Mouse (Mus musculus): ENCODE measurements at regions not wholly inside any gene's neighbourhood (a gene's known extent, or its start where the extent isn't known, plus 50 kb on each side); places are given as distances from the start of the nearest gene placed in this dataset.

- Histone ChIP-seq H3K36me3 (ENCODE audit: control insufficient read depth, insufficient read depth, low read length) (no peaks in the 10 kb centered on the region), H3K4me1 (ENCODE audit: control insufficient read depth, insufficient read depth, low read length) (no peaks in the 10 kb centered on the region; the same call in 1 of the 2 replicates), H3K27me3 (ENCODE audit: control insufficient read depth, insufficient read depth, low read length) (no peaks in the 10 kb centered on the region), H3K79me2 (ENCODE audit: control insufficient read depth, insufficient read depth, low read length) (no peaks in the 10 kb centered on the region), H3K9ac (ENCODE audit: low read depth, low read length) (no peak overlapping the region), H3K27ac (replicated peaks; ENCODE audit: insufficient read depth, low read depth, low read length) (no peak overlapping the region), H3K4me3 (ENCODE audit: insufficient read depth, low read depth, low read length) (no peak overlapping the region)
- whole genome bisulfite sequencing, result 99% methylated on average over 2 of the region's 2 CpGs
- no peak for DNase-seq (ENCODE audit: extremely low read depth, low read depth, low spot score)
- no peak for TF ChIP-seq POLR2A (IDR thresholded peaks at IDR 0.05; ENCODE audit: extremely low read depth, insufficient read depth, low read length)
- TF ChIP-seq CTCF (IDR thresholded peaks at IDR 0.05; ENCODE audit: low read depth, low read length), result no peak
Measured at GRCm38 (mm10) chr8:116025321-116025720, 317.7 kb upstream of the Maf start.

GRCm38 (mm10) chr8:116024811-116025210, 317.2 kb upstream of the Maf start:
- DNase-seq (ENCODE audit: extremely low read depth, low read depth, low spot score), result no peak
- no peak overlapping the region for H3K9ac ChIP-seq (ENCODE audit: low read depth, low read length)
- no peaks in the 10 kb centered on the region for H3K36me3 ChIP-seq (ENCODE audit: control insufficient read depth, insufficient read depth, low read length)
- no peaks in the 10 kb centered on the region; the same call in 1 of the 2 replicates for H3K4me1 ChIP-seq (ENCODE audit: control insufficient read depth, insufficient read depth, low read length)
- no peak overlapping the region for H3K4me3 ChIP-seq (ENCODE audit: insufficient read depth, low read depth, low read length)
- 61% methylated on average over 4 of the region's 4 CpGs for WGBS
- no peaks in the 10 kb centered on the region for H3K79me2 ChIP-seq (ENCODE audit: control insufficient read depth, insufficient read depth, low read length)
- no peak overlapping the region for H3K27ac ChIP-seq (replicated peaks; ENCODE audit: insufficient read depth, low read depth, low read length)
- H3K27me3 ChIP-seq (ENCODE audit: control insufficient read depth, insufficient read depth, low read length), result no peaks in the 10 kb centered on the region
- no peak for TF ChIP-seq CTCF (IDR thresholded peaks at IDR 0.05; ENCODE audit: low read depth, low read length)
- no peak for TF ChIP-seq POLR2A (IDR thresholded peaks at IDR 0.05; ENCODE audit: extremely low read depth, insufficient read depth, low read length)

DNA sequence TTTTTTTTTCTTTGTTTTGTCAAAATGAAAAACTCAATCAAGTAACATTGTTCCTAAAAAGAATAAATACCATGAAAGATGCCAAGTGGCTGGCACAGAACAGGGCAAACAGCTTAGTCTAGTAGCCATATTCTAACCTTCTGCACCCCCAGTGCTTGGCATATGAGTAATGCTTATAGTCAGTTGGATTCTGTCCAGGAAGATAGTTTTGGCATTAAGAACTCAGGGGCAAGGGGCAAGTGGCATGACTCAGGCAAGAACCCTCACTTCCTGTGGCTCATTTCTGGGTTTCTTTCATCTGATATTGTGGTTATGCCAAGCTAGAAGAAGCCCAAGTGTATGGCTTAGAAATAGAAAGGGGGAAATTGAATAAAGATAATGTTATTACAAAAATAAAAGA, 314.1 kb upstream of the Maf start:
- Histone ChIP-seq H3K9ac (ENCODE audit: low read depth, low read length) (no peak overlapping the region), H3K27me3 (ENCODE audit: control insufficient read depth, insufficient read depth, low read length) (no peaks in the 10 kb centered on the region), H3K27ac (replicated peaks; ENCODE audit: insufficient read depth, low read depth, low read length) (no peak overlapping the region), H3K79me2 (ENCODE audit: control insufficient read depth, insufficient read depth, low read length) (no peaks in the 10 kb centered on the region), H3K4me3 (ENCODE audit: insufficient read depth, low read depth, low read length) (no peak overlapping the region), H3K4me1 (ENCODE audit: control insufficient read depth, insufficient read depth, low read length) (no peaks in the 10 kb centered on the region; the same call in 1 of the 2 replicates), H3K36me3 (ENCODE audit: control insufficient read depth, insufficient read depth, low read length) (no peaks in the 10 kb centered on the region)
- no peak for DNase-seq (ENCODE audit: extremely low read depth, low read depth, low spot score)
- TF ChIP-seq CTCF (IDR thresholded peaks at IDR 0.05; ENCODE audit: low read depth, low read length), result no peak
- TF ChIP-seq POLR2A (IDR thresholded peaks at IDR 0.05; ENCODE audit: extremely low read depth, insufficient read depth, low read length), result no peak

DNA sequence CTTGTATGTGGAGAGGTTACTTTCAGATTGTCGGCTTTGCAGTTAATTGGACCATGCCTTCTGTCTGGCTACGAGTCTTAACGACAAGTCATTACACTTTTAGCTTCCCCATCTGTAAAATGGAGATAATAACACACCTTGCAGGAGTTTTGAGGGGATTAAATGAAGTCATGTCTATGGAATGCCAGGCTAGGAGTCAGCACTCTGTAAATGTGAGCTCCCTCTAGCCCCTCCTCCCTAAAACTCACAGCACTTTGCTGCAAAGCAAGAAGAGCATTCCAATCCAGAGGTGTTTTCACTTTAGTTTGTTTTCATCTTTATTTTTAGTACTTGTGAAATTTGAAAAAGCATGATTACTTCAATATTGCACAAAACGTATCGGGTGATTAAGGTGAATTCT, 287.7 kb upstream of the Maf start:
- H3K79me2 ChIP-seq (ENCODE audit: control insufficient read depth, insufficient read depth, low read length), result no peaks in the 10 kb centered on the region
- H3K4me1 ChIP-seq (ENCODE audit: control insufficient read depth, insufficient read depth, low read length), result no peaks in the 10 kb centered on the region
- no peak overlapping the region for H3K27ac ChIP-seq (replicated peaks; ENCODE audit: insufficient read depth, low read depth, low read length)
- no peaks in the 10 kb centered on the region for H3K27me3 ChIP-seq (ENCODE audit: control insufficient read depth, insufficient read depth, low read length)
- whole genome bisulfite sequencing, result 88% methylated on average over 5 of the region's 5 CpGs
- DNase-seq (ENCODE audit: extremely low read depth, low read depth, low spot score), result no peak
- no peaks in the 10 kb centered on the region for H3K36me3 ChIP-seq (ENCODE audit: control insufficient read depth, insufficient read depth, low read length)
- no peak overlapping the region for H3K9ac ChIP-seq (ENCODE audit: low read depth, low read length)
- TF ChIP-seq CTCF (IDR thresholded peaks at IDR 0.05; ENCODE audit: low read depth, low read length), result no peak
- TF ChIP-seq POLR2A (IDR thresholded peaks at IDR 0.05; ENCODE audit: extremely low read depth, insufficient read depth, low read length), result no peak
- no peak overlapping the region for H3K4me3 ChIP-seq (ENCODE audit: insufficient read depth, low read depth, low read length)

GRCm38 (mm10) chr8:115991989-115992388, 284.4 kb upstream of the Maf start:
- Histone ChIP-seq H3K27ac (replicated peaks; ENCODE audit: insufficient read depth, low read depth, low read length) (no peak overlapping the region), H3K4me3 (ENCODE audit: insufficient read depth, low read depth, low read length) (no peak overlapping the region), H3K27me3 (ENCODE audit: control insufficient read depth, insufficient read depth, low read length) (no peaks in the 10 kb centered on the region), H3K36me3 (ENCODE audit: control insufficient read depth, insufficient read depth, low read length) (no peaks in the 10 kb centered on the region), H3K9ac (ENCODE audit: low read depth, low read length) (no peak overlapping the region), H3K4me1 (ENCODE audit: control insufficient read depth, insufficient read depth, low read length) (no peaks in the 10 kb centered on the region), H3K79me2 (ENCODE audit: control insufficient read depth, insufficient read depth, low read length) (no peaks in the 10 kb centered on the region)
- DNase-seq (ENCODE audit: extremely low read depth, low read depth, low spot score), result no peak
- TF ChIP-seq POLR2A (IDR thresholded peaks at IDR 0.05; ENCODE audit: extremely low read depth, insufficient read depth, low read length) (no peak), CTCF (IDR thresholded peaks at IDR 0.05; ENCODE audit: low read depth, low read length) (no peak)
- WGBS, result 85% methylated on average over 6 of the region's 6 CpGs

GRCm38 (mm10) chr8:115983397-115983796, 275.8 kb upstream of the Maf start:
- TF ChIP-seq CTCF (IDR thresholded peaks at IDR 0.05; ENCODE audit: low read depth, low read length) (no peak), POLR2A (IDR thresholded peaks at IDR 0.05; ENCODE audit: extremely low read depth, insufficient read depth, low read length) (no peak)
- Histone ChIP-seq H3K4me3 (ENCODE audit: insufficient read depth, low read depth, low read length) (no peak overlapping the region), H3K36me3 (ENCODE audit: control insufficient read depth, insufficient read depth, low read length) (no peaks in the 10 kb centered on the region), H3K79me2 (ENCODE audit: control insufficient read depth, insufficient read depth, low read length) (no peaks in the 10 kb centered on the region), H3K27ac (replicated peaks; ENCODE audit: insufficient read depth, low read depth, low read length) (peak overlapping the region; percentile 85), H3K27me3 (ENCODE audit: control insufficient read depth, insufficient read depth, low read length) (no peaks in the 10 kb centered on the region), H3K4me1 (ENCODE audit: control insufficient read depth, insufficient read depth, low read length) (peaks cover 10% of the 10 kb centered on the region), H3K9ac (ENCODE audit: low read depth, low read length) (0 out of 2 replicates have a peak overlapping the region, but pooled peaks have one; percentile 51)
- 23% methylated on average over 6 of the region's 6 CpGs for WGBS
- peak; percentile 100 for DNase-seq (ENCODE audit: extremely low read depth, low read depth, low spot score)

Data from liver, adult 2 months (tissue).